Mouse (Mus musculus) bone marrow, adult 2 months (tissue): ENCODE measurements at regions not wholly inside any gene's neighbourhood (a gene's known extent, or its start where the extent isn't known, plus 50 kb on each side); places are given as distances from the start of the nearest gene placed in this dataset.

ENCODE experiments used
- H3K27ac ChIP-seq: fragments of 200-500 bp; 2 replicates; pipeline ENCODE4 v1.5.1; 2012; ENCODE audit warnings: low read depth, mild to moderate bottlenecking, control low read depth, inconsistent platforms, low read length; ENCODE audit not compliant: control insufficient read depth, poor library complexity, insufficient read depth
- H3K4me1 ChIP-seq: fragments of 200-500 bp; 2 replicates; pipeline ENCODE4 v1.6.1; 2011; ENCODE audit warnings: low read length; ENCODE audit not compliant: control insufficient read depth, insufficient read depth
- H3K4me3 ChIP-seq: fragments of 200-500 bp; replicated peaks from 2 replicates; pipeline ENCODE3; 2011; ENCODE audit warnings: mild to moderate bottlenecking, low read depth, low read length, control low read depth; ENCODE audit not compliant: control insufficient read depth
- CTCF ChIP-seq: fragments of 200-500 bp; IDR thresholded peaks from 2 replicates; pipeline ENCODE4 v1.5.1; 2011; ENCODE audit warnings: low read length, control low read depth; ENCODE audit not compliant: control insufficient read depth, insufficient read depth
- POLR2A ChIP-seq: fragments of 200-500 bp; IDR thresholded peaks from 2 replicates; pipeline ENCODE4 v1.6.1; 2011; ENCODE audit warnings: low read depth, mild to moderate bottlenecking, control low read depth, low read length, borderline replicate concordance; ENCODE audit not compliant: control insufficient read depth
- WGBS: fragments of 180-500 bp; shearing (Covaris S2); methylation state at CpG from one replicate; pipeline ENCODE4 v1.1.7; 2018; 5-methylcytosine and 5-hydroxymethylcytosine counted together

DNA sequence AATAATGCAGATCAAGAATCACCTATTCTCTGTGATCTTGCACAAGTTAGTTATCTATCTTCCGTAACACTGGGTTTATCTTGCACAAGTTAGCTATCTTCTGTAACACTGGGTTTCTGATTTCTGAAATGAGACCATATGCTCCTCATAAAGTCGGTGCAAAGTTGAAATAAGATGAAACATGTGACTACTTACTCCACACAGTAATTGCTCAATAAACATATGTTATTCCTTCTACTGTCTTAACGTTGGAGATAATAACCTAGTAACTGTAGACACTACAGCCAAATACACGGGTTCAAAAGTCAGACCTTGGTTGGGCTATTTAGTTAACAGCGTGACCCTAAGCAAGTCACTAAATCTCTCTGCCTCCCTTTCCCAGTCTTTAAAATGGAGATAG lies 65.8 kb upstream of the Atp11b start:
- 37% methylated on average over 5 of the region's 5 CpGs for WGBS
- H3K4me3 ChIP-seq, result no peak overlapping the region
- TF ChIP-seq POLR2A (no peak), CTCF (no peak)
- H3K27ac ChIP-seq, result no peak overlapping the region
- peaks cover 1% of the 10 kb centered on the region; the same call in 1 of the 2 replicates for H3K4me1 ChIP-seq

DNA sequence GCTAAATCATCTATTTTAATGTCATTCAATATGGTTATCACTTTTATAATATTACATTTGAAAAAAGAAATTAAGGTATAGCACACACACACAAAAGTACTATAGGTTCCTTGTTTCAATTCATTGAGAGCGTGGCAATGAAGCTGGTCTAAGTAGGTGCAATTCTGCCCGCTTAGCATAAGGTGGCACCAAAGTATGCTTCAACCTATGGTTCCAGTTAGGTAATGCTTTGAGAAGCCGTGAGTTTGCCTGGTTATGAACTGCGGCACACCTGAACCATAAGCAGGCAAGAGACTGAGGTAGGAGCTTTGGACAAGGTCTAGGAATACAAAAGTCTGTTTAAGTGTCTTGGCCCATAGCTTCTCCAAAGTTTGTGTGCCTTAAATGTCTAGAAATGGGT lies 65.1 kb upstream of the Atp11b start:
- peaks cover 1% of the 10 kb centered on the region; the same call in 1 of the 2 replicates for H3K4me1 ChIP-seq
- H3K27ac ChIP-seq, result no peak overlapping the region
- H3K4me3 ChIP-seq, result no peak overlapping the region
- WGBS, result 2% methylated on average over 4 of the region's 4 CpGs
- TF ChIP-seq POLR2A (no peak), CTCF (peak; percentile 44)

DNA sequence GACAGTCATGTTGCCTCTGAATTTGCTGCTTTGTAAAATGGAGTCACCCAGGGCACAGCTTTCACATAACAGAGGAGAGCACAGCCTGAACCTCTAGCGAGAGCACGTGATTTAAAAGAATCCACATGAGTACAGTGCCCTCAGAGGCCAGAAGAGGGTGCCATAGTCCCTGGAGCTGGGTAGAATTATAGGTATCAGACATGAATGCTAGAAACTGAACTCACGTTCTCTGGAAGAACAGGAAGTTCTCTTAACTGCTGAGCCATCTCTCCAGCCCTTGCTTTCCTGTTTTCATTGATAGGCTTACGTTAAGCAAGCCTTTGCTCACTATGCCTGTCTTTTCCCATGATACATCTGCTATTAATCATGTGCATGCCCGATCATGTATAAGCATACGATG lies 60.9 kb upstream of the Atp11b start:
- TF ChIP-seq POLR2A, result no peak
- peak; percentile 69 for TF ChIP-seq CTCF

DNA sequence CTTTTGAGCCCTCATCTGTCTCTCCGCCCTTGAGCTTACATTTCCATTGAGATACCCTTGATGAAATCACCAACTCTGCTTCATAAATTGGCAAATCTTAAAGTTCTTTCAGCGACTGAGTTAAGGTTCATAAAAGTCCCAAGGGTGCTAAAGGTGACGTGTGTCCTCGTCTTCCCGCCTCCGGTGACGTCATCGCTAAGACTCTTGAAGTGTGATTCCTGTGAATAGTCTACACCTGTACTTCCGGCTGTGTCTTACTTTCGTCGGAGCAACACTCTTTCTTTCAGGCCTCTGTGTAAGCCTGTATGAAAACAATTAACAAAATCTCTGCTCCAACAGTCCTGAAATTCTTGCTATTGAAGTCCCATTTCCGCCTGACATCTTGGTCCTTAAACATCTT lies 60.4 kb upstream of the Atp11b start:
- 81% methylated on average over 12 of the region's 12 CpGs for WGBS
- TF ChIP-seq CTCF (no peak), POLR2A (no peak)
- Histone ChIP-seq H3K4me3 (no peak overlapping the region), H3K27ac (no peak overlapping the region), H3K4me1 (no peaks in the 10 kb centered on the region; the same call in 1 of the 2 replicates)

More for the DNA sequence above, 60.9 kb upstream of the Atp11b start:
- 5% methylated on average over 6 of the region's 6 CpGs for WGBS
- Histone ChIP-seq H3K4me3 (no peak overlapping the region), H3K27ac (no peak overlapping the region), H3K4me1 (no peaks in the 10 kb centered on the region; the same call in 1 of the 2 replicates)

DNA sequence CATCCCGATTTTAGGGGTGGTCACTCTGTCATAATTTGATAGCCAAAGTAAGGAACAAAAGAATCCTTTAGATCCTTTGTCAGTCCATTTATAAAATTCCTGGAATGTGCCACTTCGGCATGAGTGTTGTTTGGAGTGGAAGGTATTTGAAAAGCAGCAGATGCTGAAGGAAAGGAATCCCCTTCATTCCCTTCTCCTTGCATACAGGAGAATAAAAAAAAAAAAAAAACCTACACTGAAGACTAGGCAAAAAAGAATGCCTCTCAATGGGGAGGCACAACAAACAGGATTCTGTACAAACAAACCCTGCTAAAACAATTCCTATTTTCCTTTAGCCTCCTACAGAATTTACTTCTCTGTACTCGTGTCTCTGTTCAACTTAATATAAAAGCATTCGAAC lies 59.7 kb upstream of the Atp11b start:
- 84% methylated on average over 4 of the region's 4 CpGs for WGBS
- TF ChIP-seq CTCF (no peak), POLR2A (no peak)
- Histone ChIP-seq H3K4me1 (no peaks in the 10 kb centered on the region; the same call in 1 of the 2 replicates), H3K4me3 (no peak overlapping the region), H3K27ac (no peak overlapping the region)

DNA sequence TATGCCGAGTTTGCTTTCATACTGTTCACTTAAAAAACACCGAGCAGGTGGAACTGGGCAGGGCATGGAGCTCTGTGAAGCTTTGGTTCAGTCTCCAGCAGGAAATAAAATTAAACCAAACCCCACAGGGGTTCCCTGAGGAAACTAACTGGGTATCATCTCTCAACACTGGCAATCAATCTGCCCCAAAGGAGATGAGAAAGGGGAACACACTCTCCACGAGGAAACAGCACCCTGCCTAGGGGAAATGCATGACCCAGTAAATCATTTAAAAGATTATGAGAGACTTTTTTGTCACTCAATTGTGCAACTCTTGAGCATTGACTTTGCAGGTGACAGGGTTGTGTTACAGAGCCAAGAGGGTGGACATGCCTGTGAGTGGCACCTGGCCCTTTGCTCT lies 58.0 kb upstream of the Atp11b start:
- H3K27ac ChIP-seq, result no peak overlapping the region
- no peaks in the 10 kb centered on the region; the same call in 1 of the 2 replicates for H3K4me1 ChIP-seq
- no peak overlapping the region for H3K4me3 ChIP-seq
- TF ChIP-seq POLR2A, result no peak
- no peak for TF ChIP-seq CTCF
- WGBS, result 5% methylated on average over 3 of the region's 3 CpGs

DNA sequence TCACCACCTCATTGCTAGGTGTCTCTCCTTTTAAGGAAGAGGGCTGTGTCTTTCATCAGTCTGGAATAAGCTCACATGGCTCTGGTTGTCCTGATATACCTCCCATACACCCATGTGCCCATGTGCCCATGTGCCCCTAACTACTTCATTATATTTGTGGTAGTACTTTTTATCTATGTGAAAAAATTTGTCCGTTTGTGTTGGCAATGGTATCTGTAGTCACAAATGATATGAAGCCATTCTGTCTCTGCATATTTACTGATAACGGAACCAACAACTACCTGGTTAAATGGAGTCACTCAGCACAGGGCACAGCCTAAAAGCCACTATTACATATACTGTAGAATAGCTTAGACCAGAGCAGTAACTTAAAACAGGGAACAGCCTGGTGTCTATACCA lies 54.6 kb upstream of the Atp11b start:
- Histone ChIP-seq H3K4me3 (no peak overlapping the region), H3K27ac (no peak overlapping the region), H3K4me1 (no peaks in the 10 kb centered on the region; the same call in 1 of the 2 replicates)
- 64% methylated on average over 2 of the region's 2 CpGs for WGBS
- no peak for TF ChIP-seq CTCF
- TF ChIP-seq POLR2A, result no peak

DNA sequence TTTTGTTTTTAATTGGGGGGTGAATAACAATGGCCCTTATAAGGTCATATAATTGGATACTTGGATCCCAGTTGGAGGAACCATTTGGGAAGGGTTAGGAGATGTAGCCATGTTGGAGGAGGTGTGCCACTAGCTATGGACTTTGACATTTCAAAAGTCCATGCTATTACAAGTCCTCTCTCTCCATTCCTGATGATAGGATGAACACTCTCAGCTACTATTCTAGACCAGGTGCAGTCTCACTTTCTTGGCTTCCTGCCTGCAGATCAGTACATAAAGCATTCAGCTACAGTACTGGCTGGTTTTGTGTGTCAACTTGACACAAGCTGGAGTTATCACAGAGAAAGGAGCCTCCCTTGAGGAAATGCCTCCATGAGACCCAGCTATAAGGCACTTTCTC lies 53.9 kb upstream of the Atp11b start:
- Histone ChIP-seq H3K4me1 (no peaks in the 10 kb centered on the region; the same call in 1 of the 2 replicates), H3K4me3 (no peak overlapping the region), H3K27ac (no peak overlapping the region)
- TF ChIP-seq POLR2A (no peak), CTCF (no peak)
